Mouse (Mus musculus): ENCODE results near the gene Mto1. TPM values are rescaled to one million over a fixed set of nuclear protein-coding genes. Genes with fewer than 3 reads are reported as not detected.
"Not testable (repeated sequence)": the region's sequence is repeated elsewhere in the genome, so short reads cannot be mapped to it uniquely, and the experiment has no call there.

Mto1 gene
- total and polyA plus RNA-seq, 3 experiments = 26.6 to 76.5 (median 27.7) TPM

DNA sequence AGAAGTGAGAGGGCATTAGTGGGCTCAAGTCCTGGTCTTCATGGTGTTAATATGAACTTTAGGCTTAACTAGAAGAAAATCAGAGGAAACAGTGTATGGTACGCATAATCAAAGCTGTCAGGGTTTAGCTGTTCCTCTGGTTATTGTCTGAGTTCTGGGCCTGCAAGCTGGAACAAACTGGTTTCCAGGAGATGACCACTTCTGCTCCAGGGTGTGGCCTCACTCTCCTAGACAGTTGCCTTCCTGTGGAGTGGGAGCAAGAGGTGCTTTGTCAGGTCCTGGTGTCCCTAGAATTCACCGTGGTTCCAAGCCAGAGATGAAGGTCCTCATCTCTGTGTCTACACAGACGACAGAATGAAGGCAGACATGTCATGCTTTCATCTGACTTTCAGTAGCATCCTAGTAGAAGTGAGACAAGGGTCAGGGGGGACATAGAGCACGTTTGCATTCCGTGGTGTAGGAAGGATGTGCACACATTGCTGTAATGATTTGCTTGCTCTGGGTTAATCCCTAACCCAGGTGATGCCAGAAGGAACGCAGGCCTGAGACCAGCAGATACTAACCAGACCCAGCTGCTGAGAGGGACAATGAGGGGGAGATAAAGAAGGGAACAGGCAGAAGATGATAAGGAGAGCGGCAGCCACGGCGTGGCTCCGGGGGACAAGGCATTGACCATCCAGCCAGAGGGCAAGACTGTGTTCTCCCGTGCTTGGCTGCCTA lies 58.2 kb downstream of the Mto1 start:
- no peak for DNase-seq

DNA sequence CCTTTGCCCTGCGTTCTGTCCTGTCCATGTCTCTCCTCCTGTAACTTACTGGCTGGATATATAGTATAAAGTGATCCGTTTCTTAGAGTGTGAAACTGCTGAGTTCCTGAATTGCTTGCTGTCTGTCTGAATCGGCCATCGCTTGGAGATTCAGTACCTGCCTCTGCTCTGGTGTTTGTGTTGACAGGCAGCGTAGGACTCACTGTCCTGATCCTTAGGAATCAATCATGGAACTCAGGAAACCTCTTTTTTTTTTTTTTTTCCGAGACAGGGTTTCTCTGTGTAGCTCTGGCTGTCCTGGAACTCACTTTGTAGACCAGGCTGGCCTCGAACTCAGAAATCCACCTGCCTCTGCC lies 58.7 kb downstream of the Mto1 start:
- DNase-seq = no peak

DNA sequence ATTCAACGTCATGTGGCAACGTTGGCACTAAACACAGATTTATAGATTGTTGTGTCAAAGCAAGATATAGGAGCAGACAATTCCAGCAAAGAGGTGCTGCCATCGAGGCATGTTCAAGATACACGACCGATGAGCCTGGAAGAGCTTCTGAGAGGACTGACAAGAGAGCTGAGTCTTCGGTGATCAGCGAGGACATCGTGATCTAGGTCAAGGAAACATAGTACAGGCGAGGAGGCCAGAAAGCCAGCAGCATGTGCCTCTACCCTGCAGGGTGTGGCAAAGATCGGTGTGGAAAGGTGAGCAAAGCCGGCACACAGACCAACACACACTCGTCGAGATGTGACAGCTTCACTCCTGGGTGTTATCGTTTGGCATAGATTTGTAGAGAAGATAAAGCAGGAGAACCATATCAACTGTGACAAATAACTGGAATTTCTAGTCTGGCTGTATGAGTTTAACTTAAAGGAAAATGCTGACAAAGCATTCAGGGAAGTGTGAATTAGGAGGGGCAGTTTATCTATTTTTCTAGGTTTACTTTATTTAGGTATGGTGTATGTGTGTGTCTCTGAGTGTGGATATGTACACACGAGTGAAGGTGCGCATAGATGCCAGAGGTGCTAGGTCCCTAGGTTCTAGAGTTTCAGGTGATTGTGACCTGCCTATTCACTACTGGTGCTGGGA lies 60.2 kb downstream of the Mto1 start:
- peak; percentile 69 for DNase-seq

DNA sequence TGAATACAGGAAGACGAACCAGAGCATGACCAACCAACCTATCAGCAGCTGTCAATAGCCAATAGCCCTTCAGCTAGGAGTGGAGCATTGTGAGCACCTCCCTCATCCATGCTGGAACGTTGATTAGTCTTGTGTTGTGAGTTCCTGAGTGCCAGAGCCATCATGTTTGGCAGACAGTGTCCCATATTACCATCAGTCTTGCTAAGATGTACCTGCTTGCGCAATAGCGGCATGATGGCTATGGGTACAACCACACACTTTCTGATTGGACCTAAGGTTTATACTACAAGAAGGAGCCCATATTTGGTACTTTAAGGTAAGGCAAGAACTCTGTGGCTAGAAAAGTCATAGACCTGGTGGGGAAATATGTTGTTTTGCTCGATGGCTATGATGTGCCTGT lies 63.7 kb downstream of the Mto1 start:
- no peak for DNase-seq

DNA sequence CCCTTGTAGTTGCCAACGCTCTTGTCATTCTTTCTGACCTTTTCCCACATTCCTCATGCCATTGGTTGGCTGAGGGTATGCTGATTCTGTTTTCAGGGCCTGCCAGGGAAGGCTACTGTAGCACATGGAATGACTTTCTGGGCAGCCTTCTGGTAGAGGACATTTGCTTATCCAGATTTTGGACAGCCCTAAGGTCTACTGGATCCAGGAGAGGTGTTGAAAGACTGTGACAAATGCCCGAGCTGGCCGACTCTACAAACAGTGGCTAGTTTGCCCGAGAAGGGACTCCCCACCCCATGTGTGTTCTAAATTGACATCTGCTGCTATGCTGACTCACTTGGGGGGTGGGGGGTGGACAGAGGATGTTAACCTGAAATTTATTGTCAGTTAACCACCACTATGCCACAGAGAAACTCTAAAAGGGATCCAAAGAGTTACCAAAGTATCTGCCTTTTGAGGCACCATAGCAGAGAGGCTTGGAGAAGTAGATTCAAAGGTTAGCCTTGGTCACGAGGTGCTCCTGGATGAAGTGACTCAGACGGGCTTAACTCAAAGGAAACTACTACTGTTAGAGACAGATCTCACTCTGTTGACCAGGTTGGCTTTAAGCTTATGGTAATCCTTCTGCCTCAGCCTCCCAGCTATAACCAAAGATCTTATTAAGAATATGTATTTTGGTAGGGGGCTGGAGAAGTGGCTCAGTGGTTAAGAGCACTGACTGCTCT lies 65.9 kb downstream of the Mto1 start:
- DNase-seq = peak; percentile 76

DNA sequence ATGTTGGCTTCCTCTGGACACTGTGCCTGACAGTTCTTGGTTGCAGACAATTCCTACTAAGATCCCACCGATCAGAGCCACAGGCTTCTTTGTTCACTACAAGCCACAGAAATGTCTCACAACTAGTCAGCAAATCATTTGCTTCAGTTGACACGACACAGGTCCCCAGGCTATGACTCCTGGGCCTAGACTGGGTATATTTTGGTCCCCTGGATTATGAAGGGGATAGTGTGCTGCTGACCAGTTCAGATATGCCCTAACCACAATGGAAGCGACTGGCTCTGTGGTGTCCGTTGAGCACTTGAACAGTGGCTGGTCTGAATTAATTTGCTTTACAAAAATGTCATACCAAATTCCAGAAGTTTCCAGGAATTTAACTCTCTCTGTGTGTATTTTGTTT lies 66.7 kb downstream of the Mto1 start:
- no peak for DNase-seq

DNA sequence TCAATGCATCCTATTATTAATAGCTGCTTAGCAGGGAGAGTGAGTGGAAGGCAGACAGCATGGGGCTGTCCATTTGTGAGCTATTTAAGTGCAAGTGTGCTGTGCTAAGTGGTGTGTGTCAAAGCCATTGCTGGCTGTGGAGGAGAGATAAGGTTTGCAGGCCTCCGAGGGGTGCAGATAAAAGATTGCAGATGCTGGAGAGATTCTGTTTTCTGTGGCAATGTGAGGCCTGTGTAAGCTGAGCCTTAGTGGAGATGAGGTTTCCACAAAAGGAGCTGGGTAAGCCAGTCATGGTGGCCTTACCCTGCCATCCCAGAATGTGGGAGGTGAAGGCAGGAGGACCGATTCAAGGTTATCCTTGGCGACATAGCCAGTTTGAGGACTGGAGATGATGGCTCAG lies 68.1 kb downstream of the Mto1 start:
- no peak for DNase-seq

DNA sequence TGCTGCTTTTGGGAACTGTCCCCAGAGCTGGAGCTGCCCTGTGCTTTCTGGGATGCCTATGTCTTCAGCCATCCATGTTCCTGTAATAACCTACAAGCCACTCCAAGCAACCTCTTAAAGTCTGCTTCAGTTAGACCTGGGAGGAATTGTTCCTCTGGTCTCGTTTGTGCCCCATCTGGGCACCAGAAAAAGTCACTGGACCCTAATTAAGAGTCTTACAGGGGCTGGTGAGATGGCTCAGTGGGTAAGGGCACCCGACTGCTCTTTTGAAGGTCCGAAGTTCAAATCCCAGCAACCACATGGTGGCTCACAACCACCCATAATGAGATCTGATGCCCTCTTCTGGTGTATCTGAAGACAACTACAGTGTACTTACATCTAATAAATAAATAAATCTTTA lies 69.2 kb downstream of the Mto1 start:
- DNase-seq = not testable (repeated sequence)

DNA sequence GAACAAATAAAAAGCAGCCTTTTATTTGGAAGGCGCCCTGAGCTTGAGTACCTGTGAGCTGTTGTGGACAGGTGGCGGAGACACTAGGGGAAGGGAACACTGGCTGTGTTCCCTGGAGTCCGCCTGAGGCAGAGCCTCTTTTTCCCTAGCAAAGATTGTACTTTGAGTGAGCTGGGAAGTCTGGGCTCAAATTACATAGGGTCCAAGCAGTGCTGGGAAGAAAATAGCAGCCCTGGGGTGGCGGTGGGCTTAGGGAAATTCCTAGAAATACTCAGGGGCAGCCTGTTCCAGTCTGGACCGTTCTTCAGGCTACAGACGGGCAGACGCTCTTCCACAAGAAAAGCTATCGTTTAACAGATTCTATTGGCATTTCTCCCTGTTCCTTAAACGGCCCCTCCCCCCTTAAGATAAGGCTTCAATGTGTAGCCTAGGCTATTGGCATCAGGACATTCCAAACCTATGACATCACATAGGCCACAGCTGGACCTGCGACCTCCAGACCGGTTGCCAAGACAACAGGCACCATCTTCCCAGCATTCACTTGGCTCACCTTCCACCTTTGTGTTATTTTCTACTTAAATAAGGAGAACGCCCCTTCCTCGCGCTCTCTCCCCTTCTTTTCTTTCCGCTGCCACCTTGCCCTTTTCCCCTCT lies 72.2 kb downstream of the Mto1 start:
- DNase-seq = peak; percentile 65

DNA sequence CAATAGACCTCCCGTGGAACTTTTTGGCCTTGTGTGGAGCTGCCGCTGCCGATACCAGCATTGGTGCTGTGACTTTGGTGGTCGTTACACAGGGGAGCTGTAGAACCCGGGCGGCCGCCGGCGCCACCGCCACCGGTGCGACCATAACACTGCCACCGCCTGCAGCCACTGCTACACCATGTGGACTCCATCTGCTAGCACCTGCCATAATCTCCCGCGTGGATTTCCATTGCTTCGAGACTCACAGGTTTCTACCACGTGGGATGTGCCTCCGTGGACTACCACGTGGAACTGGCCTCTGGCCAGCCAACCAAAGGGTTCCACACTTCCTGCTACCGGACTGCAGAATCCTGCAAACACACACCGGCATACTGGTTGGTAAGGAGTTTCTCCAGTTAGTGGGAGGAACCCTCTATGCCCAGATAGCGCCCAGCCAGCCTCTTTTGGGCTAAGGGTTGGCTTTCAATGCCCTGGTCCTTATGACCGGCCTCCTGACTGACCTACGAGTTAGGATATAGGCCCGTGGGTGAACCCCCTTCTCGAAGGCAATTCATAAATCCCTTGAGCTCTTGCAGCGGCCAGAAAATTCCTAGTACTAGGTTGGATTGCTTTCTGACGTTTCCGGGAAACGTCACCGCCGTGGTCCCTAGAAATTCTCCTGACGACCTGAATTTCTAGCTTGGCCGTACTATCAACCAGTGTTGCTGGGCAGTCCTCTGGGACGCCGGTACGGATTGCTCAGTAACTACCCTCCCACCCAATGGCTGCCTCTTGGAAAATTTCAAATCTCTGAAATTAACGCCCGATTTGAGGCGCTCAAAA lies 73.0 kb downstream of the Mto1 start:
- DNase-seq = peak; percentile 74

DNA sequence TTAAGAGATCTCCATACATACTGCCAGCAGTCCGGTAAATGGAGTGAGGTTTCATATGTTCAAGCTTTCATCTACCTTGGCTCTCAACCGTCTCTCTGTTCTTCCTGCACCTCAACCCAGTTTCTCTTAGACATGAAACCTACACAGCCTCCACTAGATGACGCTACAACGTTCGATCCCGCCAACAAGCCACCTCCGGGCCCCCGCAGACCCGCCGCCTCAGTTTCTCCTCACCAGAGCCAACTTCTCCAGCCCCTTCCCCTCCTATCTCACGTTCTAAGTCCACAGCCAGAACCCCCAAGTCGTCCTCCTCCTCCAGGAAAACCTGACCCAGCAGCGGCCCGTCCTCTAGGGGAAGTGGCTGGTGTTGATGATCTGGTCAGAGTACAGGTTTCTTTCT lies 73.7 kb downstream of the Mto1 start:
- DNase-seq = peak; percentile 49

Small RNA genes within 50 kb of the gene (microRNA-seq; reads per million reads assigned to microRNA genes)
- 0.41 to 0.44 reads per million in 2 experiments for gene Gm26377

Other genes with a start within 250 kb of the Mto1 start
- 1 to 10 TPM in 1 of 2 experiments, not detected in 1; 1.3 TPM for gene Gsta1, start 217.6 kb upstream of the Mto1 start, total RNA-seq (2021)
- not detected in 2 replicates for gene Gsta1, start 217.6 kb upstream of the Mto1 start, polyA plus RNA-seq (2012; rRNA removed)
- not detected for gene Gm3776, start 191.1 kb upstream of the Mto1 start, total RNA-seq (2021)
- not detected in 2 replicates for gene Gm3776, start 191.1 kb upstream of the Mto1 start, polyA plus RNA-seq (2012; rRNA removed)
- not detected for gene Gm10639, start 158.3 kb upstream of the Mto1 start, total RNA-seq (2021)
- not detected in 2 replicates for gene Gm10639, start 158.3 kb upstream of the Mto1 start, polyA plus RNA-seq (2012; rRNA removed)
- not detected for gene Omt2a, start 133.4 kb upstream of the Mto1 start, total RNA-seq (2021)
- not detected in 2 replicates for gene Omt2a, start 133.4 kb upstream of the Mto1 start, polyA plus RNA-seq (2012; rRNA removed)
- not detected for gene Omt2b, start 120.6 kb upstream of the Mto1 start, total RNA-seq (2021)
- not detected in 2 replicates for gene Omt2b, start 120.6 kb upstream of the Mto1 start, polyA plus RNA-seq (2012; rRNA removed)
- gene Gsta2, start 92.4 kb upstream of the Mto1 start, total RNA-seq (2021) = 10 to 100 TPM in 1 of 2 experiments, not detected in 1; 18.6 TPM
- gene Gsta2, start 92.4 kb upstream of the Mto1 start, polyA plus RNA-seq (2012; rRNA removed) = not detected in 2 replicates
- not detected for gene Dppa5a, start 80.0 kb upstream of the Mto1 start, total RNA-seq (2021)
- gene Dppa5a, start 80.0 kb upstream of the Mto1 start, polyA plus RNA-seq (2012; rRNA removed) = not detected in 2 replicates
- not detected for gene Ooep, start 69.5 kb upstream of the Mto1 start, total RNA-seq (2021)
- gene Ooep, start 69.5 kb upstream of the Mto1 start, polyA plus RNA-seq (2012; rRNA removed) = 0.08 TPM in 1 of 2 replicates, not detected in the other
- gene Ddx43, start 52.4 kb upstream of the Mto1 start, total RNA-seq (2021) = not detected
- 0.06 TPM in 1 of 2 replicates, not detected in the other for gene Ddx43, start 52.4 kb upstream of the Mto1 start, polyA plus RNA-seq (2012; rRNA removed)
- gene Cgas, start 5.0 kb upstream of the Mto1 start, total RNA-seq (2021) = under 1 TPM; 0.52 to 0.73 TPM
- 0.49 and 0.67 TPM in 2 replicates for gene Cgas, start 5.0 kb upstream of the Mto1 start, polyA plus RNA-seq (2012; rRNA removed)
- gene Gm17324, start 578 bp downstream of the Mto1 start, total RNA-seq (2021) = not detected
- 0.95 and 1.5 TPM in 2 replicates for gene Gm17324, start 578 bp downstream of the Mto1 start, polyA plus RNA-seq (2012; rRNA removed)
- 1,000 to 10,000 TPM; 6,873 to 9,883 TPM for gene Eef1a1, start 40.9 kb downstream of the Mto1 start, total RNA-seq (2021)
- gene Eef1a1, start 40.9 kb downstream of the Mto1 start, polyA plus RNA-seq (2012; rRNA removed) = 813 and 861 TPM in 2 replicates
- gene Slc17a5, start 139.8 kb downstream of the Mto1 start, total RNA-seq (2021) = 10 to 100 TPM in 1 of 2 experiments, 1 to 10 TPM in 1; 9.2 to 12.9 TPM
- gene Slc17a5, start 139.8 kb downstream of the Mto1 start, polyA plus RNA-seq (2012; rRNA removed) = 5.9 TPM in 2 replicates
- under 1 TPM; 0.09 to 0.28 TPM for gene Cd109, start 167.3 kb downstream of the Mto1 start, total RNA-seq (2021)
- gene Cd109, start 167.3 kb downstream of the Mto1 start, polyA plus RNA-seq (2012; rRNA removed) = 0.80 and 0.82 TPM in 2 replicates

Data from adrenal gland, adult 2 months (tissue).